Mouse (Mus musculus) CH12.LX (cell line): Measurements from ENCODE around the gene Mettl1.

Experiments
- CHD2 ChIP-seq: IDR thresholded peaks from 2 replicates; pipeline ENCODE4 v1.6.1; 2011; ENCODE audit warnings: low read length, improper control_type of control experiment
- GABPA ChIP-seq: IDR thresholded peaks from 2 replicates; pipeline ENCODE4 v1.6.1; 2012; ENCODE audit warnings: low read depth, low read length, improper control_type of control experiment, inconsistent platforms; ENCODE audit not compliant: insufficient replicate concordance
- POLR2A ChIP-seq: IDR thresholded peaks from 2 replicates; pipeline ENCODE4 v1.6.1; 2011; ENCODE audit warnings: low read depth, mild to moderate bottlenecking, improper control_type of control experiment, low read length

DNA sequence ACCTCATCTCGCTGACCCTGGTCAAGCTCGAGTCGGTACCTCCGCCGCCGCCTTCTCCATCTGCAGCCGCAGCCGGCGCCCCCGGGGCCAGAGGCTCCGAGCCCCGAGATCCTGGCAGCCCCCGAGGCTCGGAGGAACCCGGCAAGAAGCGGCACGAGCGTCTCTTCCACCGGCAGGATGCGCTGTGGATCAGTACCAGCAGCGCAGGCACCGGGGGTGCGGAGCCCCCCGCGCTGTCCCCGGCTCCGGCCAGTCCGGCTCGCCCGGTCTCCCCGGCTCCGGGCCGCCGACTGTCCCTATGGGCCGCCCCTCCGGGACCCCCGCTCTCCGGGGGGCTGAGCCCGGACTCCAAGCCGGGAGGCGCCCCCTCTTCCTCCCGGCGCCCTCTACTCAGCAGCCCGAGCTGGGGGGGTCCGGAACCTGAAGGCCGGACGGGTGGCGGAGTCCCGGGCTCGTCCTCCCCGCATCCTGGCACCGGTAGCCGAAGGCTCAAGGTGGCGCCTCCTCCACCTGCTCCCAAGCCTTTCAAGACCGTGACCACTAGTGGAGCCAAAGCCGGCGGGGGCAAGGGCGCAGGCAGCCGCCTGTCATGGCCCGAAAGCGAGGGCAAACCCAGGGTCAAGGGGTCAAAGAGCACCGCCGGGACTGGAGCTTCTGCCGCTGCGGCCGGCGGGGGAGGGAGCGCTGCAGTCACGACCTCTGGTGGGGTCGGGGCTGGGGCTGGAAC, 38.6 kb downstream of the Mettl1 start:
- no peak for TF ChIP-seq GABPA
- no peak for TF ChIP-seq POLR2A
- TF ChIP-seq CHD2, result no peak
